Mouse (Mus musculus): Measurements from ENCODE around the gene Pappa.
A peak's percentile ranks its signal among the peaks of the same experiment; 100 is the strongest.

Gene Pappa

DNA sequence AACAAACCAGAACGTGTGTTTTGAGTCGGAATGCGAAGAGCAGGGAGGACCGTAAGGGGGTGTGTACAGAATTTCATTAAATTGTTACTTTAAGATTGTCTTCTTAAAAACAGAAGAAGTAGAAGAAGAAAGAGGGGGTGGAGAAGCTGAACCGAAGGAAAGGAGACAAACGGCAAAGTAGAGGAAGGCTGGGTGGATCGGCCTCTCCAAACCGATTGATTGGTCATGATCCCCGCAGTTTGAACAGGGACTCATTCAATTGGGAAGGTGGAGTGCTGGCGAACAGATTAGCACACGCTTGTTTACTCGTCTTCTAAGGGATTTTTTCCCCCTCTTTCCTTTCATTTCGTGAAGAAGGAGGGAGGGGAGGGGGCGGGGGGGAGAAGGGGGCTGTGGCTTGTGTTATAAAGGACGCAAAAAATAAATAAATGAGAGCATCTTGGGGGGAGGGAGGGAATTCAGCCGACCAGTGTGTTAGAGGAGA is at the start of gene Pappa:
Pappa (plus strand) TSS at position 434 of the 484 bp plus-strand sequence.
- DNase-seq, result peak; percentile 11 to 18

DNA sequence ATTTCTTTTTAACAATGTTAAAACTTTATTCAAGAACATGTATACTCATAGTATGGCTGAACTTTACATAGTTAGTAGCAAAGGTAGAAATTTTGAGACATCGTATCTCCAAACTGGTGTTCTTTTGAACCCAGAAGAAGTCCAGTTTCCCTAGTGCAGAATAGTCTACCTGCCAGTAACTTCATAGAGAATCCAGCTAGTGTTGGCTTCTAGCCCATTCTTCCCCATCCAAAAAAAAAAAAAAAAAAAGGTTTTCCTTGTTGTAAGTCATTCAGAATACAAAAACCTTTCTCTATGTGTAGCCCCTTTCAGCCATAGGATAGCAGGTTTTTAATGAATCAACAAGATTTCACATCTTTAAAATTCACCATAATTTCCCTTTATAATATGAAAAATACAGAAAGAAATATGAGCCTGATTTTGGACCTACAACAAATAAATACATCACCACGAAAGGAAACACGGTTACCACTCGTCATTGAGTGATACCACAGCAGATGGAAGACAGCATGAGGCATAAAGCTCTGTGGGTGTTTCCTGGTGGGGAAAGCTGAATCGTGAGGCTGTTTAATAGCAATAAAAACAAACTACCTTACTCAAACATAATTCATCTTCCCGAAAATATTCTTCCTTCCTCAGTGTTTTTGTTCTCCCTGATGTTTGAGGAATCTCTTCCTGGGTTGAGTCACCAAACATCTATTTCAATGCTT is 45.9 kb upstream of the Pappa start:
- peak; percentile 17 to 27 for DNase-seq

DNA sequence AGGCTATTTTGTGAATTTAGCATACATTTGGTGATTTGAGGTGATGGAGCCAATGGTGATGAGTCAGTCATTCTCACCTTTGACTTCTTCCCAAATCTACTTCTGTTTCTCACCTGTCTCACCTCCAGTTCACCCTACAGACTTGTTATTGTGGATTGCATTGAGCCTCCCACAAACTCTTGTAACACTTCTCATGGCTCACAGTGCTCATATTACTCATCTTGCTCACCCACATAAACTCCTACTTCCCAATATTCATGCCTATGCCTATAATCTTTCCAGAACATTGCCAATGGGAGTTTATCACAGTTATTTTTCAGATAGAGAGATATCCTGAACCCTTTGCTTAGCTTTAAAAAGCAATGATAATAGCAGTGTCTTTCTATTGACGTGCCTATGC is 37.1 kb upstream of the Pappa start:
- no peak for DNase-seq

DNA sequence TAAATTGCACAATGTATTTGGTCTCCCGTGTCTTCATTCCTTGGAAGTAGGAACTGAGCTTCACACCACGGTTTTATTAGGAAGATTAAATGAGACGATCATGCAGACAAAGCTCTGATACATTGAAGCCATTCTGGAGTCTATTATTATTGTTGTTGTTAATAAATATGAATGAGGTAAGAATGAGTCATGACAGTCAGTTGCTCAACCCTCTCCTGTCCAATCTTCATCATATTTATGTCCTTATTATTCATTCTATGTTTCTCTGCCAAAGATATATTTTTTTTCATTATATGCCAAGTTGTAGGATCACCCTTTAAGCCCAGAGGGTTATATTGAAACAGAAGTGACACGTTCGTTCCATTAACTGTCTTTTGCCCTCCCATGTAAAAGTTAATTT is 36.4 kb upstream of the Pappa start:
- DNase-seq, result no peak

DNA sequence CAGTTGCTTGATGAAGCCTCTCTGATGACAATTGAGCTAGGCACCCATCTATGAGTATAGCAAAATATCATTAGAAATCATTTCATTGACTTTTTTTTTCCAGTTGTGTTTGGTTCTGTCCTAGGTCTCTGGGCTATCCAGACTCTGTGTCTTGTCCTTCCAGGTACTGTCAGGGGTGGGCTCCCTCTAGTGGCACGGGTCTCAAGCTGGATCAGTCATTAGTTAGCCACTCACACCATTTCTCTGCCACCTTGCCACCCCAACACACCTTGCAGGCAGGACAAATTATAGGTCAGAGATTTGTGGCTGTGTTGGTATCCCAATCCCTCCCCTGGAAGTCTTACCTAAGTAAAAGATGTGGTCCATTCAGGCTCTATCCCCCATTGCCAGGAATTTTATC is 31.8 kb upstream of the Pappa start:
- peak; percentile 45 to 51 for DNase-seq

DNA sequence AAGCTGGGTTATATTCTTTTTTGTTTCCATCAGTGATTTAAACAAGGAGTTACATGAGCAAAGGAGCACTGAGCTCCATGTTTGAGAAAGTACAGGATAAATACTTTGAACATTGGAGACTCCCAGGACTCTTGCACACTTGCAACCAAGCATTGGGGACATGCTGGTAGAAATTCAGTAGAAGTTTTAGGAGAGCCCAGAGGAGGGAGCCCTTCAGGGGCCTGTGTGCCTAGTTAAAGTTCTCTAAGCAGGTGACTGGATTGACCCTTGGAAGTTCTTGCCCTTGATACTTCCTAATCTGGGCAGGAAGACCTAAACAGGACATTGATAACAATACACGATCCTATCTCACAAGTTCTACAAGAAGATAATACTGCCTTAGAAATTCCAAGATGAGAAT is 3.6 kb upstream of the Pappa start:
- DNase-seq, result no peak

DNA sequence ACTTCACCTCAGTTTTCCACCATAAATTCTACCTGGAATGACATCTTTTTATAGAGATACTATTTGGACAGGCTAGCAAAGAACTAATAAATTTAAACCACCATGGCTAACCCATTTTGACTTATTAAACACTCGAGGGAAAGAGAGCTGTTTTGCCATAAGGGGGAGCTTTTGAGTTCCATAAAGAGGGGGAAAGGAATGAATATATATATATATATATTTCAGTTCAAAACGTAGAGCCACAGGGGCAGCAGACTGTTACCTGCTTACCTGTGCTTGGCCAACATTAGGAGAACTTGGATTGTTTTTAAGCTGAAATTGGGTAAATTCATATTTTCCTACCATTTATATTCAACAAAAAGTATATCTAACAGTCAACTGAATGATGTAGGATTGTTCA is 1.1 kb upstream of the Pappa start:
- DNase-seq, result peak; percentile 41 to 55

DNA sequence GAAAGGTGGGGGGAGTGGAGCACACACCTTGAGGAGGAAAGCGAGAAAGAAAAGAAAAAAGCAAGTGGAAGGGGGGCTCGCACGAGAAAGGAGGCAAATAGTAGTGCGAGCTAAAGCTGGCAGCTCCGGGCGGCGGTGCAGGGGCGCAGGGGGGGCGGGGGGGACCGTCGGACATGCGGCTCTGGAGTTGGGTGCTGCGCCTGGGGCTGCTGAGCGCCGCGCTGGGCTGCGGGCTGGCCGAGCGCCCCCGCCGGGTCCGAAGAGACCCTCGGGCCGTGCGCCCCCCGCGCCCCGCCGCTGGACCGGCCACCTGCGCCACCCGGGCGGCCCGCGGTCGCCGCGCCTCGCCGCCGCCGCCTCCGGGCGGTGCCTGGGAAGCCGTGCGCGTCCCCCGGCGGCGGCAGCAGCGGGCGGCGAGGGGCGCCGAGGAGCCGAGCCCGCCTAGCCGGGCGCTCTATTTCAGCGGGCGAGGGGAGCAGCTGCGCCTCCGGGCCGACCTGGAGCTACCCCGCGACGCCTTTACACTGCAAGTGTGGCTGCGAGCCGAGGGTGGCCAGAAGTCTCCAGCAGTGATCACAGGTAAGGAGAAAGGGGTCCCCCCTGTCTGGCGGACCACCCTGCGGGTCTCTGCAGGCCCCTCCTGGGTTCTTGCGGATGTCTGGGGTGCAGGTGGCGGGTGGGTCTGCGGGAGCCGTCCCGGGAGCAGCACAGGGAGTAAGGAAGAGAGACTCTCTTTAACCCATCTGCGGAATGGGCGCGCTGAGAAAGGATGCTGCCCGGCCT is 586 bp downstream of the Pappa start:
- DNase-seq, result peak; percentile 24 to 38

DNA sequence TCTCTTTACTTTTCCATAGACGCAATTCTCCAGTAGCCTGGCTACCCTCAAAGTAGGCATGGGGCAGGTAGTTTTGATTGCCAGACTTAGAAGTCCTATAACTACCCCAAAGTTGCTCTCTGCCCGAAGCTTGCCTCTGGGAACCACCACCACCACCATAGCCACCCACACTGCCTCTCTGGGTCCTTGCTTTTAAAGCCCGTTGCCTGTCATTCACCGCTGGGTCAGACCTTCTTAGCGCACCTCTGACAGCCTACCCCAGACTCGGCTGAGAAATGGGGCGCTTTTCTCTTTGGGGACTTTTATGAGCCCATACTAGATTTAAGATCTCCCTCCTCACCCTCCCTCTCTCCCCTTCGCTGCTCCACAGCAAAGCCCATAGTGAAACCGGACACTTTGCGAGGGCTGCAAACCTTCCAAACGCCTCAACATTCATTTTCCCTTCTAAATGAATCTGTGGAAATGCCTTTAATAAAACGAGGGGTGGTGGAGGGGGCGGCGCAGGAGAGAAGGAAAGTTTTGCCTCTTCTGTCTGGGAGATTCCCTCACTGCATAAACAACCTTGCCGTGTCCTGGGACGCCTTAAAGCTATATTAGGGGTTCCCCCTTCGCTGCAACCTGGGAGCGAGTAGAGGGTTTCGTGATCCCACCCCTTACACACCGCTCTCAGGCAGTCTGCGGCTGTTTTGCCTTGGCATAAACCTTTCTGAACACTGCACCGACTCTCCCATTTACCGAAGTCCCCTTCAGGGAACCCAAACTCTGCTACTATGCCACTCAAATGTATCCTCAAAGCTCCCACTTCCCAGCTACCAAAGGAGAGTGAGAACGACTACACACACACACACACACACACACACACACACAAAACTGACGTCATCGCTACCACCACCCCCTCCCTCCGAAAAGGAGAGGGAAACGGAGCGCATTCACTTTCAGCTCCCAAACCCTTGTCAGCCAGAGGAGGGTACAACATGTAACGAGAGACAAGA is 1.7 kb downstream of the Pappa start:
- peak; percentile 67 to 74 for DNase-seq

DNA sequence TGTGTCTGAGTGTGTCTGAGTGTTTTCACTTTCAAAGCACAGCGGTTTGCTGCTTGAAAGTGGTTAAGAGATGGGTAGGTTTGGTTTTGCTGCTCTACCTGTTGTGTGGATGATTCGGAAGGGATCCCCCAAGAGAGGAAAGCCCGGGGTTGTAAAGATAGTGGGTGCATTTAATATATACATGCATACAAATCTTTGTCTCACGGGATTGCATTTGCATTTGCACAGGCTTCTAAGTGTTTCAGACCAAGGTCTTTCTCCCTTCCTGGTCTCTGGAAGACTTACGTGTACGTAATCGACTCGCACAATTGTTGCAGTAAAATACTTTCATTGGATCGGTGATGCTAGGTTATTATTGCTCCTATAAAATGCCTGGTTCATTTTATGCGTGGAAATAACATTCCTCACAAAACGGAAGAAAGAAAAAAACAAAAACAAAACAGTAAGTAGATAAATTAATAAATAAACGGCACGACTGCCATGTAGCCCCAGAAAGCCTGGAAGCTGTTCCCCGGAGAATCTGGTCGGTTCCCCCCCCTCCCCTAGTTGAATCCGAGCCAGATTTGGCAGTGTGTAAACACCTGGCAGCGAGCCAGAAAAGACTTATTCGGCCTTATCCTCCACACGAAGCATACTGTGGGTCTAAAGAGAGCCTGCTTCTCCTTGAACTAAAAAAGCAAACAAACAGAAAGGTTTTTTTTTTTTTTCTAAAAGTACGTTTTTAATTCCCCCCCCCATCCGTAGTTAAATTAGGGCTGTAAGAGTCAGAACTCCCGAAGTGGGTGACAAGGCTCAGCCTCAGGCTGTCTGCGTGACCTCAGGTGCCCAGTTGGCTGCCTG is 2.7 kb downstream of the Pappa start:
- DNase-seq, result peak; percentile 79 to 84

DNA sequence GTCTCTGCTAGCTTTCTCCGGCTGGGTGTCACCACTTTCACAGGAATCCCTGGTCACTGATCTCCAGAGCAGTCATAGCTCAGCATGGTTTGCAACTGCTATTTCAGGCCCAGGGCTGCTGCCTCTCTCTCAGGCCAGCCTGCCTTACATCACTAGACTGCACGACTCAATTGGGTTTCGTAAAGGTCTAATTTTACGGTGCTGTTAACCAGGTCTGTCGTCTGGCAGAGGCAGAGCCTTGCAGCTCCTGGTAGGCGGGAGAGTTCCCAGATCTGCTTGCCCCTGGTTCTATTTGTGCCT is 3.3 kb downstream of the Pappa start:
- DNase-seq, result peak; percentile 48 to 59

DNA sequence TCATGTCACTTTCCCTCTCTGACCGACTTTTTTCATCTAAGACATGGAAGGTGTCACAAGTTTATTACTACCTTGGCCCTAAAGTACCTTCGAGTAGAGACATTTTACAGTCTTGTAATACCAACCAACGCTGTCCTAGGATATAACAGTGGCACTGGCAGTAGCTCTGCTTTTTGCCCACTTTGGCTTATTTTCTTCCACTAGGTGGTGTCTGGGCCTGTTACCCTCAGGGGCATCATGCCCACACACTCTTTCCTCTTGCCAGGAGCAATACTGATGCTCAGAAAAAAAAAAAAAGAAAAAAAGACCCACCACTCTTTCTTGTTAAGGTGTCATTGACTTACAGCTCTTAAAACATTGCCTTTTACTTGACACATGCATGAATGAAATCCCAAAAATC is 8.7 kb downstream of the Pappa start:
- DNase-seq, result peak; percentile 27 to 36

DNA sequence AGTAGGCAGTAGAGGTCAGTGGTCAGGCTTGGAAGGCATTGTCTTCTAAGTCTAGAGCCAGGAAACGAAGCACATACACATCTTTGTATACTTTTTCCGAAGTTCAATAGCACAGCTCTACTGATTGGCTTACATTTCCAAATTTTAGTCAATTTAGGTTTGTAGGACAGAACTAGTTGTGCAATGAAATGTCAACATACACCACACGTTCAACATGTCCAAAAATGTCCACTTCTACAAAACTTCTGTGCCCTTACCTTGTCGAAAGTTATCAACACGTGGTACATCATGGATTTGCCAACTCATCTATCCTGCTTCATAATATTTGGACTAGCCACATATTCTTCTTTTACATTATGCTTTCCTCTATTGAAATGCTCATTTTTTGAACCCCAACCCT is 10.4 kb downstream of the Pappa start:
- no peak for DNase-seq

DNA sequence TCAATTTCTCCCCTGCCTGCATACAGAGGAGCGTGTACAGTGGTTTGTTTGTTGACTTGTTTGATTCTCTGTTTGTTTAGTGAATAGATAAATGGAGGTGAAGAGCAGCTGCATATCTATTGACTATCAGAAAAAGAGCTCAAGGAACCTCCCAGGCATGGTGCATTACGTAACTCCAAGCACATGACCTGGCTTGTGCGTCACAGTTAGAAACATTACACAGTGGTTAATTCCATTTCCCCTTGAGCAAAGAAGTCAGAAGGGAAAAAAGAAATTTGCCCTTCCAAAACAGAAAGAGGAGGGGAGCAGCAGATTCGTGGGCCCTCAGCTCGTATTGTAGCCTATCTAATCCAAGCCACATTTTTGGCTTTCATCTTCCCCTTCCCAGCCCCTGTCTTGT is 11.1 kb downstream of the Pappa start:
- no peak for DNase-seq

DNA sequence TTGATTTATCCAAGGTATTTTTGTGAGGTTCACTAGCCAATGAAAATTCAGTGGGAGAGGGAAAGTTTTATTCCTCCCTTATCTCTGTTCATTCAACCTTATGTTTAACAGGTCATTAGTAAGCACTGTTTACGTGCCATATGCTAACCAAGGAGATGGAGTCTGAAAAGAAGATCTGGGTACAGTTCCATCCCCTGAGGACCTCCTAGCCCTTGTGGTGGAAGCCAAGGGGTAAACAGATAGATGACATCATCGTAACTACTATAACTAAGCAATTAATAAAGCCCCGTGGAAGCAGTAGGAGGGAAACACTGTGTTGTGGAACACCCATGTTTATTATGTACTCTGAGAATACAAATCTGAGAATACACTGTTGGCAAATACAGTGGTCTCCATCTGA is 12.6 kb downstream of the Pappa start:
- no peak for DNase-seq

DNA sequence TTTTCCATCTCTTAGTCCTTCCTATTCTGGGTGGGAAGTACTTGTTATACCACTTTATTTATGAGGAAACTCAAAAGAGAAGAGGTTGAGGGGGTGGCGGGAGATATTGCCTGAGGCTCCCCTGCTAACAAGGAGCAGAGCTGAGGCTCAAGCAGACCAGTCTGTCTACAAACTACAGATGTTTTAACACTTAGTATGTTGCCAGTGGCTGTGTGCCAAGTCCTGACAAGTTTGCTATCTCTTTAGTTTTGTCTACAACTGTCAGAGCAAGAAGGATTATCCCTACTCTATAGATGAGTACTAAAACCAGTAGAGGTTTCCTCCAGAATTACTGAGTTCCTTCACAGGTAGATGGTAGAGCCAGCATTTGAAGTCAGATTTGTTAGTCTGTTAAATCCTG is 23.0 kb downstream of the Pappa start:
- DNase-seq, result no peak

DNA sequence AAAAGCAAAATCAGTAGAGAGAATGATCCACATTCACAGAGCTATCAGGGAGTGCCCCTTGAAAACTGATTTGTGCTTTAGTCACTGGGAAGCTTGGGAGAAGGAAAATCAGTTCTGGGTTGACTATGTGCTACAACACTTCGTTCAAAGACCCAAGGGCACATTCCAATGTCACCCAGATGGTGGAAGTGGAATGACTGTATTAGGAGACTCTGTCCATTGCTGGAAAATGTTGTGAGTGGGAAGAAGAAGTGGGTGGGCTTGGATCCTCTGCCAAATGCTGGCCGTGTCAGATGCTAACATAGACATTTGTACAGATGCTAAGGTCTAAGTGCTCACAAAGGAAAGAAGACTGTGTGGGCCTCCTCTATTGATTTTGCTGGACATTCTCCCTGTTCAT is 29.6 kb downstream of the Pappa start:
- DNase-seq, result no peak

DNA sequence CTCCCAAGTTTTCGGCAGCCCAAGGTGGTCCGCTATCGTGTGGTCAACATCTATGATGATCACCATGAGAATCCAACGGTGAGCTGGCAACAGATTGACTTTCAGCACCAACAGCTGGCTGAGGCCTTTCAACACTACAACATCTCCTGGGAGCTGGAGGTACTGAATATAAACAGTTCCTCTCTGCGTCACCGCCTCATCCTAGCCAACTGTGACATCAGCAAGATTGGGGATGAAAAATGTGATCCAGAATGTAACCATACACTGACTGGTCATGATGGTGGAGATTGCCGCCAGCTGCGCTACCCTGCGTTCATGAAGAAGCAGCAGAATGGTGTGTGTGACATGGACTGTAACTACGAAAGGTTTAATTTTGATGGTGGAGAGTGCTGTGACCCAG is 32.3 kb downstream of the Pappa start:
- DNase-seq, result no peak

DNA sequence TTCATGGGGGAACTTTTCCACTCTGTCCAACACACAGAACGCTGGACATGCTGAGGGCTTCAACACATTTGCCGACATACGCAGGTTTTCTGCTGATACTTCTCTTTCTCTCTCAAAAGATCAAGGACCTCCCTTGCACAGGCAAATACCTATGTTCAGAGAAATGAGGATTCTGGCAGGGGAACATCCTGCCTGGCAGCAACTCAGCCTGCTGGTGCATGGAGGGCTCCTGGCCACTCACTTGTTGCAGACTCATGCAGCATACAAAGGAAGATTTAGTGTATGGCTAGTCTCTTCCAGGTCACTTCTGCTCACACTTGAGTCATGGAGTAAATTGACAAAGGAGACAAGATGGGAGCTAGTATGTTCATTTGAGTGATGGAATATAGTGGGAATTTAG is 34.7 kb downstream of the Pappa start:
- DNase-seq, result peak; percentile 40 to 46

DNA sequence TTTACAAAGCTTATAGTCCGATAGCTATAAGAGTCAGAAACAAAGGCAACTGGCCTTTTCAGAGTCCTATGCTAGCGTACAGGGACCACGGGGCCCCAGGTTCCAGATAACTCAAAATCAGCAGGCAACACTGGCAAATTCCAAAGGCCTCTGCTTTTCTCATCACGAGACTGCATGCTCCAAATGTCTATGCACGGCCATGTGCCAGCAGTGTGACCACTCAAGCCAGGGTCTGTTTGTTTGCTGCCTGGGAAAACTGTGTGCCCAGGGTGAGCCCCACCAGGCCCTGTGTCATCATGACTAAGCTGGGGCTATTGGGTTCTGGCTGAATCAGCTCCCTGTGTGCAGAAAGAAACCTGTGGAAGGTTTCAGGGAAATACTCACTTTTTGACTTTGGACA is 35.5 kb downstream of the Pappa start:
- peak; percentile 23 to 50 for DNase-seq

DNA sequence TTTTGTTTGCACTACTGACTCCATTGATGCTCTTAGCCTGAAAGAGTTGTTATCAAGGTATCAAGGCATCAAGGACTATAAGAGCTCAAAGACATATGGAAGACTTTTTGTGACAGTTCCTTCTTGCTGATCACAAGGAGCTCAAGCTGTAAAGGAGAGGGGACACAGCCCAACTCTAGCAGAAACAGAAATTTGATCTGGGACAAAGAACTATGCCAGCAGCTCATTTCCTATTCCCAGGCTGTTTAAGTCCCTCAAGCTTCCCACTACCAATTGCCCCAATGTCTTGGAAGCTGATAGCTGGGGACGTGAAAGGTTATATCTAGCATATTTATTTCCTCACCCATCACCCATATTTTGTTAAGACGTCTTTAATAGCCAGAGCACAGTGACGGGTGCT is 39.7 kb downstream of the Pappa start:
- no peak for DNase-seq

DNA sequence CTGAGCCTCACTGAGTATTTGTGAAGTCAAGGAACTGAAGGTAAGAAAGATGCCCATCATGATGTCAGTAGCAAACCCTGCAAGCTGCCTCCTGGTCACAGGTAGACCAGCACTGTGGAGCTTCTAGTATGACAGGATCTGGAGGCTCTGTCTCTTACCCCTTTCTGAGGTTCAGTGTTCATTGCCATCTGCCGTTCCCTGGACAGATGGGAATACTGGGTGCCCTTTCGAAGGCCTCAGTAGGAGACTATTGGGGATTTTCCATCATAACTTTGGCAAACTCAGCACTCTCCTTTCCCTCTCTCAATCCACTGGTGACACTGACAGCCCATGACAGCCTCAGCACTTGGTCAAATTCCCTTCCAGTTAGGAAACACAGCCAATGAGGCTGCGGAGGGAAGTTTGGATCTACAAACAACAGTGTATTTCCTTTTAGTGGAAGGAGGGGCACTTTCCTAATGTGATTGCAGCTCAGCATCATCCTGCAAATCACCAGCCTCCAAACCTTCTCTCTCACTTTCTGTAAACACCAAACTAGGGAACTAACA is 42.4 kb downstream of the Pappa start:
- DNase-seq, result no peak

Data from cerebellum, postnatal 10 days (tissue).